Mouse (Mus musculus) myocyte (in vitro differentiated cells): ENCODE measurements around the gene Slc15a4. TPM values are rescaled to one million over a fixed set of nuclear protein-coding genes. Genes with fewer than 3 reads are reported as not detected.
A peak's percentile ranks its signal among the peaks of the same experiment; 100 is the strongest.

Experiments used
- H3K27me3 ChIP-seq: one replicate; pipeline ENCODE4 v1.6.1; 2011; ENCODE audit not compliant: control insufficient read depth, insufficient read depth, insufficient read length
- H3K36me3 ChIP-seq: one replicate; pipeline ENCODE4 v1.6.1; 2011; ENCODE audit not compliant: control insufficient read depth, insufficient read depth
- H3K4me2 ChIP-seq: one replicate; pipeline ENCODE4 v1.6.1; 2011; ENCODE audit warnings: low read depth, control low read depth
- H3K4me3 ChIP-seq: one replicate; pipeline ENCODE4 v1.5.1; 2011; ENCODE audit warnings: mild to moderate bottlenecking, control low read depth, moderate library complexity
- H3K79me2 ChIP-seq: one replicate; pipeline ENCODE4 v1.6.1; 2011; ENCODE audit not compliant: control insufficient read depth, insufficient read depth
- H3ac ChIP-seq: one replicate; pipeline ENCODE4 v1.6.1; 2011; ENCODE audit not compliant: control insufficient read depth, insufficient read length
- CEBPB ChIP-seq: IDR thresholded peaks from 2 replicates; pipeline ENCODE4 v1.6.1; 2011; ENCODE audit warnings: mild to moderate bottlenecking, moderate library complexity; ENCODE audit not compliant: poor library complexity, insufficient read depth, severe bottlenecking
- E2F4 ChIP-seq: IDR thresholded peaks from one replicate; pipeline ENCODE4 v1.6.1; 2011; ENCODE audit warnings: mild to moderate bottlenecking, control low read depth, moderate library complexity; ENCODE audit not compliant: insufficient read depth
- MAX ChIP-seq: IDR thresholded peaks from one replicate; pipeline ENCODE4 v1.6.1; 2011; ENCODE audit warnings: low read depth, mild to moderate bottlenecking, control low read depth
- MYOD1 ChIP-seq, 3 experiments: IDR thresholded peaks; one replicate each; pipeline ENCODE4 v1.6.1; 2011; ENCODE audit warnings: control low read depth in 2 of 3, low read depth in 2 of 3, mild to moderate bottlenecking in 2 of 3, moderate library complexity in 1 of 3; ENCODE audit not compliant: insufficient read length in 2 of 3, control insufficient read depth in 1 of 3
- MYOG ChIP-seq, 3 experiments: IDR thresholded peaks; one replicate each; pipeline ENCODE4 v1.6.1; 2011; ENCODE audit warnings: control low read depth in 2 of 3, low read depth in 2 of 3, mild to moderate bottlenecking in 2 of 3; ENCODE audit not compliant: insufficient read length in 2 of 3, control insufficient read depth in 1 of 3, insufficient read depth in 1 of 3
- POLR2A ChIP-seq: IDR thresholded peaks from one replicate; pipeline ENCODE4 v1.6.1; 2011; ENCODE audit warnings: low read depth, mild to moderate bottlenecking, control low read depth, moderate library complexity; ENCODE audit not compliant: insufficient read length
- POLR2AphosphoS2 ChIP-seq: IDR thresholded peaks from one replicate; pipeline ENCODE4 v1.6.1; 2011; ENCODE audit warnings: low read depth, control low read depth; ENCODE audit not compliant: insufficient read length
- REST ChIP-seq: IDR thresholded peaks from one replicate; pipeline ENCODE4 v1.6.1; 2011; ENCODE audit warnings: mild to moderate bottlenecking, control low read depth, moderate library complexity; ENCODE audit not compliant: insufficient read depth, insufficient read length
- SRF ChIP-seq: IDR thresholded peaks from one replicate; pipeline ENCODE4 v1.6.1; 2011; ENCODE audit warnings: low read depth; ENCODE audit not compliant: control insufficient read depth, insufficient read length
- TCF12 ChIP-seq: IDR thresholded peaks from one replicate; pipeline ENCODE4 v1.6.1; 2011; ENCODE audit warnings: mild to moderate bottlenecking, control low read depth; ENCODE audit not compliant: poor library complexity, insufficient read depth, severe bottlenecking
- TCF3 ChIP-seq: IDR thresholded peaks from one replicate; pipeline ENCODE4 v1.6.1; 2011; ENCODE audit warnings: low read depth, control low read depth; ENCODE audit not compliant: insufficient read length
- USF1 ChIP-seq: IDR thresholded peaks from one replicate; pipeline ENCODE4 v1.6.1; 2011; ENCODE audit warnings: low read depth, mild to moderate bottlenecking, control low read depth, moderate library complexity
- polyA plus RNA-seq: library from polyadenylated mRNA; unstranded; fragments of >200 nt; fragmentation: generic; extraction: Trizol; gene quantifications from one replicate; pipeline ENCODE4 v1.2.1, GENCODE M21; 2012; ENCODE audit warnings: missing spikeins

The Slc15a4 gene
- polyA plus RNA-seq, 1 experiment = 69.6 TPM

GRCm38 (mm10) chr5:127602996-127603395, 29.7 kb downstream of the Slc15a4 start:
- Histone ChIP-seq H3K4me2 (no peak overlapping the region), H3K4me3 (no peak overlapping the region), H3K27me3 (no peaks in the 10 kb centered on the region), H3K79me2 (peaks cover 24% of the 10 kb centered on the region), H3K36me3 (peaks cover 7% of the 10 kb centered on the region), H3ac (no peak overlapping the region)
- TF ChIP-seq REST (no peak), POLR2AphosphoS2 (no peak), CEBPB (no peak), TCF3 (no peak), USF1 (no peak), MAX (no peak), SRF (no peak), E2F4 (no peak), POLR2A (no peak), TCF12 (no peak), MYOG (IDR thresholded peaks at IDR 0.05; ENCODE audit: control insufficient read depth in 1 of 3, insufficient read depth in 1 of 3, insufficient read length in 2 of 3, low read depth in 2 of 3) (no peak), MYOD1 (IDR thresholded peaks at IDR 0.05; ENCODE audit: control insufficient read depth in 1 of 3, insufficient read length in 2 of 3, low read depth in 2 of 3) (no peak)

GRCm38 (mm10) chr5:127596862-127597261, 35.8 kb downstream of the Slc15a4 start:
- H3K79me2 ChIP-seq = no peaks in the 10 kb centered on the region
- H3K27me3 ChIP-seq = no peaks in the 10 kb centered on the region
- H3K36me3 ChIP-seq = peaks cover 22% of the 10 kb centered on the region
- TF ChIP-seq POLR2AphosphoS2 = no peak
- no peak for TF ChIP-seq USF1
- no peak for TF ChIP-seq MYOD1 (IDR thresholded peaks at IDR 0.05; ENCODE audit: control insufficient read depth in 1 of 3, insufficient read length in 2 of 3, low read depth in 2 of 3)
- no peak for TF ChIP-seq E2F4
- TF ChIP-seq REST = no peak
- TF ChIP-seq CEBPB = no peak
- TF ChIP-seq MAX = no peak
- no peak for TF ChIP-seq POLR2A
- no peak for TF ChIP-seq MYOG (IDR thresholded peaks at IDR 0.05; ENCODE audit: control insufficient read depth in 1 of 3, insufficient read depth in 1 of 3, insufficient read length in 2 of 3, low read depth in 2 of 3)
- no peak for TF ChIP-seq TCF12
- no peak for TF ChIP-seq SRF
- no peak for TF ChIP-seq TCF3
- no peak overlapping the region for H3K4me2 ChIP-seq
- no peak overlapping the region for H3ac ChIP-seq
- H3K4me3 ChIP-seq = no peak overlapping the region

DNA sequence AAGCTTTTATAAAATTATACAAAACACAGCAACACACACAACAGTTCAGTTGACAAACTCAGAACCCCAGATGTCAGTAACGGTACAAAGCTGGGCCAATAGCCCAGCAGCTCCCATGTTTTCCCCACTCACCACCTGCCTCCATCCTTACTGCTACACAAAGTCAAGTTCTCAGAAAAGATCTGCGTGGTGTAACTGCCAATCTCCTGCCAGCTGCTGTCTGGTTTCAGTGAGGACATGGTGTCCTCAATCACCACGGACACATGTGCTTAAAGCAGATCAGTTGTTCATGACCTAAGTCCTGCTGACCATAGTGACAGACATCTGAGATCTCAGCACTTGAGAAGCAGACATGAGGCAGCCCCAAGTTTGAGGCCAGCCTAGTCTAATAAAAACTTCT, 37.0 kb downstream of the Slc15a4 start:
- Histone ChIP-seq H3K36me3 (peaks cover 24% of the 10 kb centered on the region), H3K4me2 (no peak overlapping the region), H3ac (no peak overlapping the region), H3K27me3 (no peaks in the 10 kb centered on the region), H3K79me2 (no peaks in the 10 kb centered on the region), H3K4me3 (no peak overlapping the region)
- TF ChIP-seq MYOG (IDR thresholded peaks at IDR 0.05; ENCODE audit: control insufficient read depth in 1 of 3, insufficient read depth in 1 of 3, insufficient read length in 2 of 3, low read depth in 2 of 3) (peak in 1 of 3 experiments; percentile 28), REST (no peak), SRF (no peak), E2F4 (no peak), MAX (no peak), MYOD1 (IDR thresholded peaks at IDR 0.05; ENCODE audit: control insufficient read depth in 1 of 3, insufficient read length in 2 of 3, low read depth in 2 of 3) (peak in 1 of 3 experiments; percentile 59), CEBPB (no peak), TCF3 (no peak)

DNA sequence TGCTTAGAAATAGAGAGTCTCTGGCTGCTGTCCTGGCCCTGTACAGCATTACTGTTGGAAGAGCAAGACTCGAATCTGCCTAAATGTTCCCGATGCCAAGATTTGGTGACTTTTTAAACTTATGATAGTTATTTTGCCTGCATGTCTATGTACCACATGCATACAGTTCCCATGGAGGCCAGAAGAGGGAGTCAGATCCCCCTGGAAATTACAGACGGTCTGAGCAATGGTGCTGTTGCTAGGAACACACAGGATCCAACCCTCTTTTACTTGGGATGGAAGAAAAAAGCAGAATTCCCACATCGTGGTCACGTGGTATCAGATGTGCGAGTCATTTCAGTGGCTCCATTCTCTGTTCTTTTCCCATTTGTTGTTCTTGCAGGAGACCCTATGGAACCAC, 39.8 kb downstream of the Slc15a4 start:
- peaks cover 26% of the 10 kb centered on the region for H3K36me3 ChIP-seq
- H3K79me2 ChIP-seq = no peaks in the 10 kb centered on the region
- H3K27me3 ChIP-seq = no peaks in the 10 kb centered on the region
- TF ChIP-seq POLR2AphosphoS2 (no peak), MYOG (IDR thresholded peaks at IDR 0.05; ENCODE audit: control insufficient read depth in 1 of 3, insufficient read depth in 1 of 3, insufficient read length in 2 of 3, low read depth in 2 of 3) (no peak), CEBPB (no peak), SRF (no peak), REST (no peak), E2F4 (no peak), USF1 (no peak), MAX (no peak), POLR2A (no peak), TCF12 (no peak), TCF3 (no peak), MYOD1 (IDR thresholded peaks at IDR 0.05; ENCODE audit: control insufficient read depth in 1 of 3, insufficient read length in 2 of 3, low read depth in 2 of 3) (no peak)
- H3ac ChIP-seq = no peak overlapping the region
- H3K4me2 ChIP-seq = no peak overlapping the region
- H3K4me3 ChIP-seq = no peak overlapping the region
